Mouse (Mus musculus) lung, adult 18-20 months (tissue): Measurements from ENCODE around the gene Gprc5c.
A peak's percentile ranks its signal among the peaks of the same experiment; 100 is the strongest.

ENCODE experiments used
- DNase-seq, 2 experiments: peaks; one replicate each; pipeline ENCODE4 v3.0.0; 2022; ENCODE audit warnings: mixed read lengths in 2 of 2

Gene Gprc5c

DNA sequence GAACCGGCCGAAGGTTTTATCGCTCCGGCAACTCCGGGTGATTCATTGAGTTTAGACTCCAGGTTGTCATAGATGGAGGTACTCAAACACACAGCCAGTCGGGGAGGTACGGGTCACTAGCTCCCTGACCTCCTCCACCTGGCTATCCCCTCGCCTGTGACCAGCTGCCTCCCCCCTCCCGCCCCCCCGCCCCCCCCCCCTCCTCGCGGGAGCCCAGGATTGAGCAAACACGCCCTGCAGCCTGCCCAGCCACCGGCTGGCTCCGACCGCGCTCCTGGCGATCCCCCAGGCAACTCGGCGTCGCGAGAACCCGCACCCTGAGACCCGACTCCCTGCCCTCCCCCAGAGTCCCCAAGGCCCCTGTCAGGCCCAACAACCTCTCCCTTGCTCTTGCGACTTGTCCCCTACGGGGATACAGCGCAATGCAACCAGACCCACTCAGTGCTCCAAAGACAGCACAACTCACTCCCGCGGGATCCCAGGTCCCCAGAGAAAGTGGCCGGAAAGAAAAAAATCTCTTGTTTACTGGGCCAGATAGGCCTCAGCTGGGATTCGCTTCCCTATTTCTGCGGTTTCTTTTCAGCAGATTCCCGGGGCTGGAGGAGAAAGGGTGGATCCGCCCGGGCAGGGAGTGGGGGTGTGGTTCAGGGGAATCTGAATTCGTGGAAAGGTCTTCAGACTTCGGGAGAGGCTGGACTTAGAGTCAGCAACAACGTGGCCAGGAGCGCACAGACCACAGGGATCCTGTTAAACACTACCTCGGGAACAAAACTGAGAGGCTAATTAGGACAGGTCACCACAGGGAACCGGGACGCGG is at the start of gene Gprc5c:
Gene Gprc5c, plus strand, starts transcription at position 701 of the 817 bp plus-strand sequence.
- peak in 1 of 2 experiments; percentile 71 for DNase-seq

DNA sequence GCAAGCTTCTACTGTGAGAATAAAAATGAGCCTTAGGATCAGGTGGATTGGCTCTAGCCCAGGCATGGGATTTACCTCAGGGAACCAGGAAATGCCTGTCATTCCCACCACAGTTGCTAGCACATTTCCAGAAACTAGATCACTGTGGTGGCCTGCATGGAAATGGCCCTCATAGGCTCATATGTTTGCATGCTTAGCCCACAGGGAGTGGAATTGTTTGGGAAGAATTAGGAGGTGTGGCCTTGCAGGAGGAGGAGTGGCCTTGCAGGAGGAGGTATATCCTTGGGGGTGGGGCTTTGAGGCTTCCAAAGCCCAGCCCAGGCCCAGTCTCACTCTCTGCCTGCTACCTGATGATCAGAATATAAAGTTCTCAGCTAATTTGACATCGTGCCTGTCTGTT is 49.0 kb upstream of the Gprc5c start:
- DNase-seq = no peak

DNA sequence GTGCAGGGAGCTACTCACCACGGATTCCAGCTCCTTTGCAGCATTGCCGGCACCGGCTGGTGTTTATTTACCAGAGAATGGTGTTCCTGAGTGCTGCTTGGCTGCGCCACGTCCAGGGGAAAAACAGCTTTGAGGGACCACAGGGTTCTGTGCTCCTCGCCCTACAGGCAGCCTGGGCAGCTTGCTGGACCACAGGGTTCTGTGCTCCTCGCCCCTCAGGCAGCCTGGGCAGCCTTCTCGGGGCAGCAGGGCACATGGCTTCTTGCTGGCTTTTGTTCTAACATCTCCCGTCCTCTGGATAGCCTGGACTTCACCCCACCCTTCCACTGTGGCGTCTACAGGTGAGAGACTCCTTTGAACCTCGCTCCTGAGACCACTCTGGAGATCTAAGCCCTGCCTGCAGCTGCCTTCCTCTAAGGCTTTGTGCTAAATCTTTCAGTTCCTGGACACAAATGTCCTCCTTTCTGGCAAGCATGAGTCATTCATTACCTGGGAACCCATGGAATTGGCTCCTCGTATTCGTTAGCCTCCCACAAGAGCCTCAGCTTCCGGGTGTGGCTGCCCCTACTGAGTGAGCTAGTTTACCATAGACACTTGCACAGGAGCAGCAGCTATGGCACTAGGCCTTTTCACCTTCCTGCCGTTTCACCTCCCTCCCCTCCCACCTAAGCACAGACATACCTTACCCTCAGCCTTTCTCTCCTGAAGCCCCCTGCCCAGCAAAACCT is 48.2 kb upstream of the Gprc5c start:
- DNase-seq = no peak

DNA sequence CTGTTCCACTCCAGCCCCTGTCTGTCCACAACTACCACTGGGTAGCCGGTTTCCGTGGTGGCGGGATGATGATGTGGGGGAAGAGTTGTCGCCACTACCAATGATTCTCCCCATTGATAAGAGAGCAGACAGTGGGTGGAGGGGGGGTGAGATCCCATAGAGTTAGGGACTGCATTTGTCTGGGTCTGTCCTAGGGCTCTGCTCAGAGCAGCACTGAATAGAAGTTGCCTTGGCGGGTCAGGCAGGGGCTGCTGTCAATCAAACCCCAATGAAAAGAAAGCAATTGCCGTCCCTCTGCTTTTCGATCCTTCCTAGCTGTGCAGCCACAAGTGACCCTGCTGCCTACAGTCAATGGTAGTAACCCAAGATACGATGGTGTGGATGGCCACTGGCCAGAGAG is 47.0 kb upstream of the Gprc5c start:
- no peak for DNase-seq

DNA sequence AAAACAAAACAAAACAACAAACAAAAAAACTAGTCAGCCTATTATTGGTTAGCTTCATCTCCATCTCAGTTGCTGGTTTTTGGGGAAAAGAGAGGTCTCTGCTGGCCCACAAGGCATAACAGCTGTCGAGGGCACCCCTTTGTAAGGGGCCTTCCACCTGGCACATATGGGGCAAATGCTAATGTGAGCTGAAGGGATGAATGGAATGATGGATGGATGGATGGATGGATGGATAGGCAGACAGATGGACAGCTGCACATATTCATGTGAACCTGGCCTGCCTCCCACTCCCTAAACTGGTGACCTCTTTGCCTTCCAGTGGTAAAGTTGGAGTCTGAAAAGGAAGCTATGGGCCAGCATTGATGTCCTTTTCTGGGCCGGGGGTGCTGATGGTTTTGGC is 43.9 kb upstream of the Gprc5c start:
- no peak for DNase-seq

DNA sequence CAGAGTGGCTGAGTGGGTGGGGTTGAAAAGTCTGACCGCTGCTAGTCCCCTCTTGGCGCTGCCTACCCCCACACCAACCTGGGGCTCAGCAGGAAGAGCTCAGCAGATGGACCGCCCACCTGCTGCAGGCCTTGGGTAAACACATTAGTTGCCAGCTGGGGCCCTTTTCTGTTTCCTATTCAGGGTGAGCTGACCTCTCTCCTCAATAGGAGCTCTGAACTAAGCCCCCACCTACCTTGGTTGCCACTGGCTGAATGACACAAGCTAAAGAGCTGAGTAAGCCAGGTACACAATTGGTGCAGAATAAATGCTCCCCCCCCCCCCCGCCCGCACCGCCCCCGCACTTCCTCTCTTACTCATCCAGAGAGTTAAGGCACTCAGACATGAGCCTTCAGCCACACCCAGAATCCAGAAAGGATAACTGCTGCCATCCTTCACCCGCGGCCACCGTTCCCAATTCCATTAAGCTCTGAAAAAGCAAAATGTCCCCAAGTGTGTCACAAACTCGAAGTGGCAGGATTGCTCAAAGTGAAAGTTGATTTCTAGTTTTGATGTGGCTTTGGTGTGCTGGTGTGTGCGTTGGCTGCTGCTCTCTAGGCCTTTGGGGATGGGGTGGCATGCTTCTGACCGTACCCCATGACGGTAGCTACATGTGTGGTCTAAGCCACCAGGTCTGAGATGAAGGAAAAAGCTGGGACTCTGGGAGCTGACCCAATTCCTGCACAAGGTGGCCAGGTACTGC is 43.1 kb upstream of the Gprc5c start:
- DNase-seq = no peak

DNA sequence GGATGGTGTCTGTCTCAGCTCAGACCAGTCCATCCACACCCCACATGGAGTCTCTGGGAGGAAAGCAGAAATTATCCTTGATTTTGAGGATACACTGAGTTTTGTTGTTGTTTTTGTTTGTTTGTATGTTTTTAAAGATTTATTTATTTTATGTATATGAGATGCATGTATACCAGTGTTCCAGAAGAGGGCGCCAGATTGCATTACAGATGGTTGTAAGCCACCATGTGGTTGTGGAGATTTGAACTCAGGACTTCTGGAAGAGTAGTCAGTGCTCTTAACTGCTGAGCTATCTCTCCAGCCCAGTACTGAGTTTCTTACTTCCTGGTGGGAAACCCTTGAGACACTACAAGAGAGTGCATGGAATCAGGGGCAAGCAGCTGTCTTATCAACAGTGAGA is 41.6 kb upstream of the Gprc5c start:
- no peak for DNase-seq

DNA sequence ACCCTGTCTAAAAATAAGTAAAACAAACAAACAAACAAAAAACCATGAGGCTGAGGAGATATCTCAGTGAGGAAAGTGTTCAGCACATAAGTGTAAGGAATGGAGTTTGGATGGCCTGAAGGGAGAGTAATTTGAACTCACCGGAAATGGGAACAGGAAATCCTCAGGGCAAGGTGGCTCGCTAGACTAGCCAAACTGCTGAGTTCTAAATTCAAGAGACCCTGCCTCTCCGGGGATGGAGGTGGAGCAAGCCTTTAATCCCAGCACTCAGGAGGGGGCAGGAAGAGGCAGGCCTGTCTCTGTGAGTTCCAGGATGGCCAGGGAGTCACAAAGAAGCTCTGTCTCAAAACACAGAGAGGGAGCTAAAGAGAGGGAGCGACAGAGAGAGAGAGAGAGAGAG is 40.6 kb upstream of the Gprc5c start:
- no peak for DNase-seq

- DNase-seq = peak; percentile 84 to 87
These were observed 38.2 kb upstream of the Gprc5c start for GRCm38 (mm10) chr11:114812731-114813240.

DNA sequence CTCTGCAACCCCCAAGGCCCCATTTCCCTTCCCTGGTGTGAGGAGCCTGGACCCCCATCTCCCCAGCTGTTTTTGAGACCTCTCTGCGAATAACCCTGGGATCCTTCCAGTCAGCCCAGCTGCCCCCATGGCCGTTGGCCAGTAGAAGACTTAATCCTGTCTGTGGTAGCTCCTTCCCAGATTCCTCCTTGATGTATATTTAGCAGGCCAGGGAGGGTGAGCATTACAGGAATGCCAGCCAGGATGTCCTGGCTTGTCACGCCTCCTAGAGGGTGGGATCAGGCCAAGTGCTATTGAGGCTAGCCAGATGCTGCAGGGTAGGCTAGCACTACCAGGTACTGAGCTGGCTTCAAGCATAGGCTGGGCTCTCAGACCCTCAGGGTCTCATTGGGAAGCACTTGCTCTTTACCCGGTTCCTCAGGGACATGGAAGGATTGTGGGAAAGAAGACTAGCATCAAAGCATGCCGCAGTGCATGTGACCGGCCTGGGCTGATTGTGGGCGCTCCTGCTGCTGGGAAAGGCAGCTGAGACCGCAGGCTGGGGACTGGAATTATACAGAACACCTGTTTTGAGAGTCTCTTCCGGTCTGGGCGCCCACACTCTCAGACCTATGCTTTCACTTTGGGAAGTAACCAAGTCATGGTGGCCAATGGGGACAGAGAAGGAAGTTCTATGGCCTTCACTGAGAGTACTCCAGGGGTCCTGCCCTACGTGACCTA is 35.9 kb upstream of the Gprc5c start:
- DNase-seq = no peak

- DNase-seq = no peak
These were observed 34.0 kb upstream of the Gprc5c start for GRCm38 (mm10) chr11:114816934-114817333.

- DNase-seq = peak; percentile 53 to 63
These were observed 32.8 kb upstream of the Gprc5c start for GRCm38 (mm10) chr11:114818185-114818584.

DNA sequence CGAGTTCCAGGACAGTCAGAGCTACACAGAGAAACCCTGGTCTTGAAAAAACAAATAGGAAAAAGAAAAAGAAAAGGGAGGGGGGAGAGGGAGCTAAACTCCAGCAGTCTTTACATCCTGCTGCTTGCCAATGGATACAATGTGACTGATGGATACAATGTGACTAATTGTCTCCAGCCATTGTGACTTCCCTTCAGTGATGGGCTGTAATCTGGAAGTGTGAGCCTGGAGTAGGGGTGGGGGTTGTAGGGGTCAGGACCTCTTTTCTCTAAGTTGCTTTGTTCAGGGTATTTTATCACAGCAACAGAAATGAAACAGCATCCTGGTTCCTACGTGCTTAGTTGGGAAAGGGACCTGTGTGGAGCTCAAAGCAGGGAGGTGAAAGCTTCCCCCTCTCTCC is 31.8 kb upstream of the Gprc5c start:
- DNase-seq = no peak

DNA sequence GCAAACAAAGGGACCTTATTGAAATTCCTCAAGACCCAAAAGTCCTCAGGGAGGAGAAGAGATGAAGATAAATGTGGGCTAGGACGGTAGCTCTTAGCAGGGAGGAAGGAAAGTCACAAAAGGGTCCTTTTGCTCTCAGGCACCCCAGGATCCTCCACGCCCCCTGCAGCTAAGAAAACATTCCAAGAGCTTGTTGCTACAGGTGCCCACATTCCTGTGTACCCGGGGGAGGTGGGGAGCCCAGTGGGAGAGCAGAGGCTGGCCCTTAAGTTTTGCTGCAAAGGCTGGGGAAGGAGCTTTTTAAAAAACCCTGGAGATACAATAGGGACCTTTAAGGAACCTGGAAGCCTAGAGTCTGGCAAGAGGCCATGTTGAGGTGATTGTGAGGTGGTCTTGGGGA is 30.5 kb upstream of the Gprc5c start:
- no peak for DNase-seq

DNA sequence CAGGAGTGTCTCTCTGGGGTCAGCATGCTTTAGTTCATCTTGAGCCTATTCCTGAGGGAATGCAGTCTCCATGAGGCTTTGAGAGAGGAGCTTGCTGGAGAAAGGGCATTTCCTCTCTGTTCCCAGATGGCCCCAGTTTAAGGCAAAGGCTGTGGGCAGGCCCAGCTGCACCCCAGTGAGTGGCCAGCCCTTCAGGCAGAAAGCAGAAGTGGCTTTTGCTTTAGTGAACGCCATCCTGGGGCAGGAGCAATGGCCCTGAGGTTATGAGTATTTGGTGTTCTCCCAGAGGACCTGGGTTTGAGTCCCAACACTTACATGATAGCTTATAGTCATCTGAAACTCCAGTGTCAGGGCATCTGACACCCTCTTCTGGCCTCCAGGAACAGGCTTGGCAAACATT is 29.6 kb upstream of the Gprc5c start:
- no peak for DNase-seq

GRCm38 (mm10) chr11:114822727-114823126 is 28.2 kb upstream of the Gprc5c start:
- DNase-seq = peak; percentile 71 to 77

DNA sequence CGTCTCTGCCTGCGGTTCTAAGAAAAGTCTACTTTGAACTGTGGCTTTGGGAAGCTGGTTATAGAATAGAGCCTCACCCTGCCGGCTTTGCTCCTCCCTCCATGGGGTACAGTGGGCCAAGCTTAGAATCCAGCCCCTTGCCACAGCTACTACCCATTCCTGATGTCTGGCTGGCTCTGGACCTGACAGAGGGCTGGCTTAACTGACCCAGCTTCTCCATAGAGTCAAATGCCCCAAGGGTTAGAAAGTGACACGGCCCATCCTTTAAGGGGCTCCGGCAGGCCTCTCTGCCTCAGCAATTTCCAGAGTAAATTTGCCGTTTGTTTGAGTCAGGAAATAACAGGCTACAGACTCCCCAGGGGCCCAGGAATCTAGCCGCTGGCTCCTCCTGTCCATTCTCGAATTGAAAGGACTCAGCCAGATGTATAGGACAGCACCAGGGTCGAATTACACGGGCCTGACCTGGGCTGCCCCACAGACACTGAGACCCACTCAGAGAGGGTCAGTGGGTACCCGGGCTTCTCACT is 27.7 kb upstream of the Gprc5c start:
- no peak for DNase-seq

- DNase-seq = no peak
These were observed 24.3 kb upstream of the Gprc5c start for GRCm38 (mm10) chr11:114826686-114827085.

- DNase-seq = peak; percentile 82 to 87
These were observed 21.2 kb upstream of the Gprc5c start for GRCm38 (mm10) chr11:114829499-114830432.

DNA sequence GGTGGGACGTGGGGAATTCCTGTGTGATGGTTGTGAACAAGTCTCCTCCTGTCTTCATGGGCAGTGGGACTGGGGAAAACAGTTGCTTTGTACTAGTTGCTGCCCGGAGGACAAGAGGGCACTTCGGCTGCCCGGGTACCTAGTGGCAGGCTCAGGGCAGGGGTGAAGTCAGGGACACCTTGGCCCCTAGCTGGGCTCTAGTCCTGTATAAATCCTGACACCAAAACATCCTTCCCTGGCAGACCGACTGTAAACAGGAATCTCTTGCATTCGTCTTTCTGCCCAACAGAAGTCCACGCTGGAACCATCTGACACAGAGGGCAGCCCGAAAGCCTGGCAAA is 20.5 kb upstream of the Gprc5c start:
- no peak for DNase-seq

GRCm38 (mm10) chr11:114833166-114833565 is 17.8 kb upstream of the Gprc5c start:
- peak in 1 of 2 experiments; percentile 19 for DNase-seq
